Mouse (Mus musculus) frontal cortex, postnatal 14 days (tissue): ENCODE results near the gene As3mt.

Source experiments
- DNase-seq, 2 experiments: peaks; one replicate each; pipeline ENCODE4 v3.0.0; 2022; ENCODE audit warnings: low spot score in 2 of 2

Gene As3mt

DNA sequence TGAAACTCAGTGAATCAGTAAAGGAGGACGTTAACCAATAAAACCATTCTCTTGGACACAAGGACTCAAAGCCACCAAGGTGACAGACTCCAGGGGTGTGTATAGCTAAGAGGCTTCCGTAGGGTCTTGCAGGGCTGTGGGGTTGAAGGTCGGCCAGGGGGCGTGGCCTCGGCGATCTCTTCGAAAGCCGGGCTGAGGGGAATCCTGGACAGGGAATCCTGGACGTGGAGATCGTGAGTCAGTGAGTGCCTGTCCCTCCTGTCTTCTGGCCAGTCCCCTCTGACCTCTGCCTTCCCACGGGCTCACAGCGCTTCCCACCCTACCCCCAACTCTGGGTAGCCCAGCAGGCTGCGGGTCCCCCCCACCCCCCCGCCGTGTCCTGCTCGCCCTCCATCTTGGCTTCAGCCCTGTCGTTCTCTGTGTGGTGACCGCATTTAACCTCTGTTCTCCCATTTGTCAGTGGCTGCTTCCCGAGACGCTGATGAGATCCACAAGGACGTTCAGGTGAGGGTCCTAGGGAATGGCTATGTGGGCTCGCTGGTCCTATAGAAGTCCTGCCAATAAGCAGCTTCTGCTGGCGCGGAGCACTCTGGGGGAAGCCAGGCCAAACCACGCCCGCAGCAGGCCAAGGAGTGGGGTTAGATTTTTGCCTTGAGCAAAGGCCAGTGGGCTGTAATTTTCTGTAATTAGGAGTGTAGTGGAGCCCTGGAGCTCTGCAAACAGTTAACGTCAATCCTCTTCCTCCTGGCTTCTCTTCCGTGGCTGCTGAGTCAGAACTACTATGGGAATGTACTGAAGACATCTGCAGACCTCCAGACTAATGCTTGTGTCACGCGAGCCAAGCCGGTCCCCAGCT lies at the start of gene As3mt:
Gene As3mt (plus strand): TSS at position 163 of the 856 bp plus-strand sequence.
- peak; percentile 28 to 44 for DNase-seq

DNA sequence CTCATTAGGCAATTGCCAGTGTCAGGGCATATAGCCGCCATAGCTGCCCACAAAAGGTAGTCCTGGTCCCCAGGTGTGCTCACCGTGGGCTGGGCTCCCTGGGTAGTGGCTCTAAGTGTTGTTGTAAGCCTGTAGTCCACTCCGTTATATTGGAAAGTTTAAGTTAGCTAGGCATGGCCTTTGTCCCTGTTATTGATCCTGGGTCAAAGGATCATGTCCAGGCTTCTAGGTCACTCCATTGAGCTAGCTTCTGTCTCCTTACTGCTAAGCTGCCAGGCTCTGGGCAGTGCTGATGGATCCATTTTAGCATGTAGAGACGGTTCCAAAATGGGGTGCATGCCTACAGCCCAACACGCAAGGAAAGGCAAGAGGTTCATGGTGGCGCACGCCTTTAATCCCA lies 48.9 kb upstream of the As3mt start:
- no peak for DNase-seq

DNA sequence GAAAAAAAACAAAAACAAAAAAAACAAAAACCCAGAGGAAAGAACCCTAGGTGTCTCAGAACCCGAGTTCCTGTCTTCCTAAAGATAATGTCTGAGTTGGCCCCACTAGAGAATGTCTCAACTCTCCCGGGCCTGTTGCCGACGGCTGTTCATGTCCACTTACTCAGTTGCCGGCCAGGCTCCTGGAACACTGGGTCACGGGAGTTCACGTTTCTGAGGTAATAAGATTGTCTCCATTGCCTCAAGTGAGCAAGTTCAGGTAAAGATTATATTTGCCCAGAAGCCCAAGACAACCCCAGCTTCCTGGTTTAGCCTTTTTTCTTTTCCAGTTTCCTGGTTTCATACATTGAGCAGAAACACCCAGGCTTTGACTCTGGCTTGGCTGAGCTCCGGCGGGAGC lies 48.4 kb upstream of the As3mt start:
- no peak for DNase-seq

DNA sequence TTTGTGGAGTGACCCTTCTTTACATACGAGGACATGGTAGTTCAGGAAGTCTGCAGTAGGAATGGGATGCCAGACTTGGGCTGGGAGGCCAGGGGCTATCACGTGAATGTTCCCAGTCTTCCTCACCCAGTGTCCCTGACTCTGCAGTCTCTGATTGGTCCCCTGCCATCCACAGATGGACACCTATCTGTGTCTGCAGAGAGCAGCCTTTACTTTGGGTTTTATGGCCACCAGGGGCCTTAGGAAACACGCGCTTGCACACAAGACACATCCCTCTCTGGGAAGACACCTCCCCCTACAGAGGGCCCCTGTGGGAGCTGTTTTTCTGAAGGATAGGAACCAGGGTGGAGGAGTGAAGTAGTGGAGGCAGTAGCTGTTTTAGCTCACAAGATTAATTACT lies 45.7 kb upstream of the As3mt start:
- no peak for DNase-seq

DNA sequence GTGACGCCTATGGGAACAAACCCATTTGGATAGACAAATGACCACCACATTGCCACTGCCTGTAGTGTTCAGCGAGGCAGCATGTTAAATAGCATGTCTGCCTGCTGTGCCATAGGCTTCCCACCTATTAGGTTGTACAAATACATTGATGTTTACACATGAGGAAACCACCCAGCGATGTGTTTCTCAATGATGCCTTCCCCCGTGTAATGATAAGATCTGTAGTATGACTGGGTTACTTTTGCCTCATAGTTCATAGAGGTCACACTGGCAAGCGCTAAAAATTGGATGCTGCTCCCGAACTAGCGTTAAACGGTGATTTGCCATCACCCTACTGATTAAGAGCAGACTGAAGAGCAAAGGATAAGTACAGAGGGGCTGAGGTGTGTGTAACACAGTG lies 45.0 kb upstream of the As3mt start:
- DNase-seq, result no peak

DNA sequence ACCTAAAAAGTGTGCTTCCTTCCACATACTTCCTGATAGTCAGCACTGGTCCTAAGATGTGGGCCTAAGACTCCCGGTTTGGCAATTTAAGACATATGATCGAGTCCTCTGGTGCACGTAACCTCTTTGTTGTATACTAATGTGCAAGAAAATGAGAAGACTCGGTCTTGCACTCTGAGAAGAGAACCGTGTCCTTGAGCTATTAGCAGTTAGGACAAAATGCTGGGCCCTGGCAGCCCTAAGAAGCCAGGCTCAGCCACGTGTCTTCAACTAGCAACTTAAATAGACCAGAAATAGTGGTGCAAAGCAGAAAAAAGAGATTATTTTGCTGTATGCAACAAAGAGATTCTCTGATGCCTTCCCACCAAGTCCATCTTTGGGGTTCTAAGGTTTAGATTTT lies 44.5 kb upstream of the As3mt start:
- DNase-seq, result no peak

DNA sequence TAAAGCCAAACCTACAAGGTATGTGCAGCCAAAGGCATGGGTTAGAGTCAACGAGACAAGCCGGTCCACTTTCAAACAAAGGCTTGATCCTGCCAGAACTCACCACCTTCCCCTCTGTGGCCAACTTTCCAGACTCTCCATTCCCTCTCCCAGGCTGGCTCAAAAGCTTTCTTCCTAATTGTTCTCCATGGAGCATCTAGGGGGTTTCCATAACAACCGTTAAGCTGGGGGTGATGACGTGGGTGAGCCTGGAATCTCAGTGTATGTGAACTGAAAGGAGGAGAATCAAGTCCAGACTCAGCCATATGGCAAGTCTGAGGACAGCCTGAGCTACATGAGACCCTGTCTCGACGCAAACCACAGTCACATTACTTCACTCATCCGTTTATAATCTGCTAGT lies 41.8 kb upstream of the As3mt start:
- no peak for DNase-seq

DNA sequence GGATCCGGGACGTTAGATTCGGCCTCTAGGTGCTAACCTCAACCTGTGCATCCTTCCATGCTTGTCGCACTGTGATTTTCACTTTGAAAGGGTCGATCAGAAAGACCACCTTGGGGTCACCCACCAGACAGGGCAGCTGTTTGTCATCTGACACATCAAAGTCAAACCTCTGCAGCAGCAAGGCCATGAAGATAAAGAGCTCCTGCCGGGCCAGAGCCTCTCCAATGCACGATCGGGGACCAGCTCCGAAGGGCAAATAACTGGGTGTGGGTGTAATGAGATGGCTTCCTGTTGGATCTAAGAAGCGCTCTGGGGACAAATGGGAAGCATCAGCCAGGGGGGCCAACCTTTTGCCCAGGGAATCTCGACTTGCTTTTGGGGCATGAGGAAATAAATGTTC lies 40.0 kb upstream of the As3mt start:
- DNase-seq, result no peak

DNA sequence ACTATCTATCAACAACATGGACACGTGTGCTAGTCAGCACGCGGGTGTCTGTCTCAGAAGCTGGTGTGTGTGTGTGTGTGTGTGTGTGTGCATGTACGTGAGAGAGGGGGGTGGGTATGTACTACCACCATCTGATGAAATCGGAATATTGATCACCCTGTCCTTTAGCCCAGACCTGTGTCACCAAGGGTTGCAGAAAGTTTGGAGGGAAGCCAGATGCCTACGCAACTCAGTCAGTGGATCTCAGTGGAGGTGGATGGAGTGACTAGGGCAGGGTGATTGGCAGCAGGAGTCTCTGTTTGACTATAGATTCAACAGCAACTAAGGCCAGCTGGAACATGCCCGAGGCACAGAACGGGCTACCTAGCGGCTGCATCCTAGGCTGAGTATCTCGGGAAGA lies 39.0 kb upstream of the As3mt start:
- DNase-seq, result no peak

DNA sequence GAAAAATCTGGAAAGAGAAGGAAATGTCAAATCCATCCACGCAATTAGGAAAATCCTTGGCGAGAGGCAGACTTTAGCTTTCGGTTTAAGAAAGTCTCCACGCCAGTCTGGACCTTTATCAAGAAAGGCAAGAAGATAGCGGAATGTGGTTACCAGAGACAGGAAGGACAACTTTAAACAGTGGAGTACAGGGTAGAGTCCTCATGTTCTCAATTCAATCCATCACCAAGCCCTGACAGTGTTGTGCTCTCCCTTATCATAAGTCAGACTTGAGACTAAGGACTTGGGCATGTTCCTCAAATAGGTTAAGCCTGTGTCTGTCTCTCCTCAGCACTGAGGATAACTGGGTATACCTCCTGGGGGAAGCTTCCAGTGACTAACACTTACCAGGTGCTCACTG lies 37.5 kb upstream of the As3mt start:
- DNase-seq, result no peak

DNA sequence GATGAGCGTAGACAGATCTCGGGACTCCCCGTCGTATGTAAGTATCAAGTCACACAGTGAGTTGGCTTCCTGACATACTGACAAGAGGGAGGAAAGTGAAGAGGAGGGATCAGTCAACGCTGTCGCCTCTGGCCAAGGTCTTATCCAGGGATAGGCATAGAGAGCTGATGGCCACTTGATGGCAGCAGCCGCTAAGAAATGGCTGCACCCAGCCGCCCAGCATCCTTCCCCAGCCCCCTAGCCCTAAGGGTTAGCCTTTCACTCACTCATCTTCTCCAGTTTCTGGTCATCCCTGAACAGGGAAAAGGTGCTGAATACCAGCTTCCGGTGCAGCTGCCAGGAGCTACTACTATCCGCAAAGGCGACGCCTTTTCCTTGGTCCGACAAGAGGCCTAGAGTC lies 36.6 kb upstream of the As3mt start:
- peak in 1 of 2 experiments; percentile 35 for DNase-seq

DNA sequence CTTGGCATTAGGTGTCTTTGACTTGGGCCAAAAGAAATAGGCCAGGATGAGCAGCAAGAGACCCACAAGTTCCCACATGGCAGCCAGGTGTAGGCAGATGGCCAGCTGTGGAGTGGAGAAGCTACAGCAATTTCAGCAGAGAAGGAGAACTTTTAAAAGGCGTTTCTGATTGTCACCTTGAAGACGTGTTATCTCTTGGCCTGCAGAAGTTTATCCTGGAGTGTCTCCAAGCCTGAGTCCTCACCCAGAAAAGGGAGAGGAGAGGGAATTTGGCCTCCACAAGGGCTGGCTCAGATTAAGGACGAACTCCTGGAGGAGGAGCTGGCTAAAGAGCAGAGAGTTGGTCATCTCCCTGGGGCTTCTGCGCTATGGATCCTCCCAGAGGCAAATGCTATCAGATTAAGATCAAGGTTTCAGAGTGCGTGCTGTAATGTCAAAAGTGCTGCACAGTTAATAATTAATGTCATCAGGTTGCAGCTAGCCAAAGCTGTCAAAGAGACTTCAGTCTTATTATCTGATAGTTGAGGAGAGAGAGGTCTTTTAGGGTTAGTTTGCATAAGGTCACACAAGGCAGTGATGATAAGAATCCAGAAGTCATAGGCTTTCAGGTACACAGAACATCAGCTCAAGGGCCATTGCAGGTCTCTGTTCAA lies 34.4 kb upstream of the As3mt start, which contains the start of gene Cyp17a1:
Gene Cyp17a1 (minus strand): TSS at position 407 of the 653 bp plus-strand sequence.
- DNase-seq, result no peak

DNA sequence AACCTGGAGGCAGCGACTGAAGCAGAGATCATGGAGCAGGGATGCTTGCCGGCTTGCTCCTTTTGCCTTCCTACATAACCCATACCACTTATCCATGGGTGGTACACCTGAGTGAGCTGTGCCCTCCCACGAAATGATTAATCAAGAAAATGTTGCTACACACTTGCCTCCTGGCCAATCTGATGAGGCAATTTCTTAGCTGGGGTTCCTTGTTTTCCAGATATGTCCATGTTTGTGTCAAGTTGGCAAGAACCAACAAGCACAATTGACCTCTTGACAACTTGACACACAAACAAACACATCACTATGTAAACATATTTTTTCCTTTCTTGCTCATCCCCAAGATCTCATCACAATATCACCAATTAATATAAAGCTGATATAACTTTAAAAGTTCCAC lies 31.6 kb upstream of the As3mt start:
- no peak for DNase-seq

DNA sequence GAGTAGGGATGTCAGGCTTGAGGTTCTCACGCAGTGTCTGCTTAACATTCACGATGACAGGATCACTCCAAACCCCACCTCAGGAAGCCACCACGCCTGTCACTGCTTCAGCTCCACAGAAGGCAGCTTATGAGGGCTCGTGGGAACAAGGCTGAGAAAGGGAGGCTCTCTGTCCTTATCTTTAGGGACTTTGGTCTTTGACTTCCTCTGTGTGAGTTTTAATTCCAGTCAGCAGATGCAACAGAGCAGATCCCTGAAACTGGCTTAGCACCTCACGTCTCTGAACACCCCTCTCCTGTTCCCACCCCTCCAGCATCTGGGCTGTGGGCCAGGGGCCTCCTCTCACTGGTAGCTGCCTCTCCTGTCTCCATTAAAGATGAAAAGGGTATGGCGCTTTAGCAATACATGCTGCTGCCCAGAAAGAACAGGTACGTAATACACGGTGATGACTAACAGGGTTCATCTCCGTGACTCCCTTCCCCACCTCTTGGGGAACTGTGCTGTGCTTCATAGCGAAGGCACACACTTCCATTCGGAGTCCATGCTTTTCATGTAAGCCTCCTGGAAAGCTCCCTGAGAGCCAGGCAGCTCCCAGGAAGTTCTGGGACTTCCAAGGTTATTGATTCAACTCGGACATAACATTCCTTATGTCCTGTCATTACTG lies 27.4 kb upstream of the As3mt start:
- DNase-seq, result no peak

DNA sequence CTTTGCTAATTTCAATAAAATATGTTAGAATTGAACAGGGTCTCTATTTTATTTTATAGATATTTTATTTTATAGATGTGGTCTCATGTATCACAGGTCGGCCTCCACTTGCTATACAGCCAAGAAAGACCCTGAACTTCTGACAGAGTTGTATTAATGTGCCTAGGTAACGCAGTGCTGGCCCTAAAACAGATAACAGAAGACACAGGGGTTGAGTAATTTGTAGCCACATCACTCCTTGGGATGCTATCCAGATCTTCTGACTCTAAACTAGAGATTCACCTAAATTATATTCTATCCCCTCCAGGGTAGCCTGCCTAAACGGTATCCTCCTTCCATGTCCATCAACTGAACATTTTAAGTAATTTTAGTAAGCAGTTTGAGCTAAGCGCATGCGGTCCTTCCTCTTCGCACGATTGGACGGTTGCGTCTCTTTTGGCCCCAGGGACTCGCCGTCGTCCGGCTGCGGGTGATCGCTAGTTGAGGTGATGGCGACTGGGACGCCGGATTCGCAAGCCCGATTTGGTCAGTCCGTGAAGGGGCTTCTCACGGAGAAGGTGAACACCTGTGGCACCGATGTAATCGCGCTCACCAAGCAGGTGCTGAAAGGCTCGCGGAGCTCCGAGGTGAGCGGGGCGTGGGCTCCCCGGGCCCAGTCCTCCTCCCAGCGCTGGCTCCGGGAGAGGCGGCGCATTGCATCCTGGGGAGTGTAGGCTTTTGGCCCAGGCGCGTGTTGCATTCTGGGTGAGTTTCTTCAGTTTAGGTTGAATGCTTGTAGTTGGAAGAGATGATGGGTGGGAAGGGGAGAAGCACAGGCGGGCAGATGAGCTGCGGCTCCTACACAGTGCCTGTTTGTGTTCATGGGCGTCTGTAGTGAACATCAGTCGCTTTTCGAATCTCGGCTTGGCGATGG lies 17.5 kb upstream of the As3mt start, which contains the start of gene Borcs7:
Gene Borcs7 (plus strand): TSS at position 447 of the 913 bp plus-strand sequence.
- peak; percentile 80 to 84 for DNase-seq

DNA sequence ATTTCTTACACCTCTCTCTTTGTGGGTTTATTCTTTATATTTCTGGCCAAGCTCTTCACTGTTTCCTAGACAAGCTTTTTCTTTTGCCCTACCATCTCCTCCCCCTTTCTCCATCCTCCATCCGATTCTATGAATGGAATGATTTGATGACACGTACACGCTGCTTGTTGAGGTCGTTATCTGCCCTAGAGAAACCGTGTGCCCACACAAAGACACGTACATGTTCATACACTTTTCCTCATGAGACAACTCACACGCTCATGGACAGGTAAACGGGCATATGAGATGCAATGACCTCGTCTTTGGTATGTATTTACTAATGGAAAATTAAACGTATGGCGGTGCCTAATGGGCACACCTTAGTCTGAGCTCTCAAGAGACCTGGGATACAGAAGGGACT lies 16.9 kb upstream of the As3mt start:
- DNase-seq, result no peak

DNA sequence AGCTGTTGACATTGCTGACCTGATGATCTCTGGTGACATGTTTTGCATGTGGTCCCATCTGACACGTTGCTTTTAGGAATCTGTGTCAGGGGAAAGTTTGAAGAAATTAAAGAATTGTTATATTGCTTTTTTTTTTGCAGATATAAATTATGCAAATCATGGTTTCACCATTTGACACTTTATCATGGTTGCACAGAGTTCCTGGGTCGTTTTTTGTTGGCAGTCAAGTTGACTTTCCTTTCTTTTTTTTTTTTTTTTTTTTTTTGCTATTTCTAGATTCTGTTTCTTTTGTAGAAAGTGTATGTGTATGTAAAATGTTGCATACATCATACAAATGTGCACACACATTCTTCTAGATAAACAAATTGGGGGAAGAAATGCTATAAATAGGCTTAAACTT lies 16.2 kb upstream of the As3mt start:
- no peak for DNase-seq

DNA sequence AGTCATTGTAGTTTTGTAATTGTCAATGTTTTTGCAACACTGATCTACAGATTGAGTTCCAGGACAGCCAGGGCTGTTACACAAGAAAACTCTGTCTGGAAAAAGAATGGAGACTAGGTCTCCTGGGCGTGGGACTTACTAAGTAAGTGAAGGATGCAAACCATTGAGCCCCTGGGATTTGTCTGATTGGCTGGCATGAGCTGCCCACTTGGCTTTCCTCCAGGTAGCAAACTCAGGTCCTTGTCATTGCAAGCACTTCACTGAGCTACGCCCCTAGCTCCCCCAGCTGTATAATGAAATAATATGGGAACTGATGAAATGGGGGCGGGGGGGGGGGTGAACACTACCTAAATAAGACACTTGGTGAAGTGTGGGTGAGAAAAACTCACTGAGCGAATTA lies 14.1 kb upstream of the As3mt start:
- DNase-seq, result no peak

DNA sequence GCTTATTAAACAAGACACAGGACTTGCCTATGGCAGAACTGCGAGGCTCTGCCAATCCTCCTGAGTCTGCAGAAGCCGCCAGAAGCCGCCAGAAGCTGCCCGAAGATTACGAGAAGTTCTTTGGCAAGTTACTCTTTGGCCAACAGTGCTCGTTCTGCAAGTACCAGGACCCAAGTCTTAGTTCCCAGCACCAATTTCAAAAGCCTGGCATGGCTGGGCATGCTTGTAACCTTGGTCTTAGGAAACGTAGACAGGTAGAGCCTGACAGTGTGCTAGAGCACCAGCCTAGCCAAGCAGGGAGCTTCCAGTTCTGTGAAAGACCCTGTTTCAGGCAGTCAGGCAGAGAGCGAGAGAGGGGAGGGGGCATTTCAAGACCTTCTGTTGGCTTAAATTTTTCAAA lies 10.8 kb upstream of the As3mt start:
- no peak for DNase-seq

DNA sequence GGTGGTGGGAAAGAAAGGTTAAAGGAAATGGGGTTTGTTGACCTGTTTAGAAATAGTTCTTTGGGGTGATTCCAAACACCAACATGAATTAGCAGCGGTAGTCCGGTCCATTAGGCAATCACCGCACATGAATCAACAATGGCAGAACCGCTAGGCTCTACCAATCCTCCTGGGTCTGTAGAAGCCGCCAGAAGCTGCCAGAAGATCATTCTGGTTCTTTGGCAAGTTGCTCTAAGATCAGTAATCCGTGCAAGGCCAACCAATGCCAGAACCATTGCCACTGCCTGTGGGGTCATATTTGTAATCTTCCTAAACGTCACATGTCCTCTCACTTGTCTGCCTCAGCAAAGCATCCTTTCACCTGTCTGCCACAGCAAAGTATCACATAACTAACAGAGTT lies 10.3 kb upstream of the As3mt start:
- no peak for DNase-seq

DNA sequence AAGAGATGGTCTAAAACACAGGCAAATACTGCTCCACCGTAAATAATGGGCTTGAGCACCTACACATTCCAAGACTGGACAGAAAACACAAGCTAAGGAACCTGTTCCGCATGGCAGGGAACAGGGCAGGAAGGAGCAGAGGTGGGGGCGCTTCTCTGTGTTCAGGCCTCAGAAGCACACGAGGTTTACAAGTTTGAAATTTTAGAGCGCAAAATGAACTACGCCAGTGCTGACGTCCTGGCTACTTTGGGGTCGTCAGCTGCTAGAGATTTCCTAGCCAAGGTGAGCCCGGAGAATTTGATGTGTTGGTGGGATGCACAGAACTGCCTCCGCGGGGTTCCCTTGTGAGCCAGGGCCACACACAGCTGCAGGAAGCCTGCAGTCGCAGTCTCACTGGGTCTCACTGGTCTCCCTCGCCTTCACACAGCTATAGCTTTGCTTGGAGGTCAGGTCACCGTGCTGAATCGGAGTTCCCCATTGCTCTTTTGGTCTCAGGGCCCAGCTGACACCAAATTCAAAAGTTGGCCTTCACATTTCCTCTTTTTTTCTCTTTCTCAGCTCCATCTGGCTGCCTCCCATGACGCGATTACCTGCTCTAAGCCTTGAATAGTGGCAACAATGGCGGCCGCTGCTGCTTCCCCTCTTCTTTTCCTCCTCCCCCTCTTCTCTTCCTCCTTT lies 9.3 kb upstream of the As3mt start:
- no peak for DNase-seq
